Mouse (Mus musculus) lung, adult 2 months (tissue): ENCODE results near the gene Gzmn. TPM values are rescaled to one million over a fixed set of nuclear protein-coding genes. Genes with fewer than 3 reads are reported as not detected.
A peak's percentile ranks its signal among the peaks of the same experiment; 100 is the strongest.
"Not testable (repeated sequence)": the region's sequence is repeated elsewhere in the genome, so short reads cannot be mapped to it uniquely, and the experiment has no call there.

Source experiments
- DNase-seq: peaks from one replicate; pipeline ENCODE4 v3.0.0; 2022
- H3K4me1 ChIP-seq: fragments of 200-500 bp; 2 replicates; pipeline ENCODE4 v1.6.1; 2011; ENCODE audit warnings: low read length; ENCODE audit not compliant: control insufficient read depth, insufficient read depth
- H3K4me3 ChIP-seq: fragments of 200-500 bp; replicated peaks from 2 replicates; pipeline ENCODE3; 2011; ENCODE audit warnings: low read depth, mild to moderate bottlenecking, control low read depth, low read length; ENCODE audit errors: extremely low read depth
- CTCF ChIP-seq: fragments of 200-500 bp; IDR thresholded peaks from 2 replicates; pipeline ENCODE4 v1.5.1; 2011; ENCODE audit warnings: mild to moderate bottlenecking, low read length, control low read depth; ENCODE audit not compliant: insufficient read depth
- POLR2A ChIP-seq: fragments of 200-500 bp; IDR thresholded peaks from 2 replicates; pipeline ENCODE4 v1.6.1; 2011; ENCODE audit warnings: low read depth, mild to moderate bottlenecking, control low read depth, low read length, borderline replicate concordance; ENCODE audit errors: extremely low read depth
- WGBS: fragments of 180-500 bp; shearing (Covaris S2); methylation state at CpG from one replicate; pipeline ENCODE4 v1.1.7; 2018; 5-methylcytosine and 5-hydroxymethylcytosine counted together
- polyA plus RNA-seq: library from polyadenylated mRNA; depleted of rRNA; stranded (reverse); fragments of >200 nt; gene quantifications from 2 replicates; pipeline ENCODE4 v1.2.3, GENCODE M21; 2012; rRNA removed

Gzmn gene
- polyA plus RNA-seq, result not detected in 2 replicates

GRCm38 (mm10) chr14:56174499-56174898 is at the start of gene Gzmn:
Gzmn (minus strand) TSS chr14:56174599.
- 89% methylated on average over 5 of the region's 5 CpGs for WGBS
- H3K4me1 ChIP-seq, result no peaks in the 10 kb centered on the region
- no peak for DNase-seq
- no peak within 1 kb of the TSS for H3K4me3 ChIP-seq
- TF ChIP-seq CTCF, result no peak
- TF ChIP-seq POLR2A, result no peak

- DNase-seq, result no peak
- TF ChIP-seq CTCF, result no peak
- no peak for TF ChIP-seq POLR2A
- WGBS, result 83% methylated on average over 4 of the region's 4 CpGs
- Histone ChIP-seq H3K4me3 (no peak within 1 kb of the TSS), H3K4me1 (no peaks in the 10 kb centered on the region)
Measured at GRCm38 (mm10) chr14:56211317-56211716, 36.9 kb upstream of the Gzmn start, which contains the start of gene Gzmf. Gzmf (minus strand) TSS chr14:56211417.

- DNase-seq, result no peak
- H3K4me3 ChIP-seq, result no peak overlapping the region
- WGBS, result 78% methylated on average over 1 of the region's 1 CpGs
- TF ChIP-seq POLR2A (no peak), CTCF (no peak)
- no peaks in the 10 kb centered on the region for H3K4me1 ChIP-seq
Measured at GRCm38 (mm10) chr14:56205613-56206012, 31.2 kb upstream of the Gzmn start.

- DNase-seq, H3K4me3 ChIP-seq, H3K4me1 ChIP-seq: not testable (repeated sequence)
- TF ChIP-seq CTCF, result peak; percentile 37
- 30% methylated on average over 5 of the region's 5 CpGs for WGBS
Measured at GRCm38 (mm10) chr14:56205021-56205420, 30.6 kb upstream of the Gzmn start.

- DNase-seq, result peak; percentile 50
- Histone ChIP-seq H3K4me1 (no peaks in the 10 kb centered on the region), H3K4me3 (no peak overlapping the region)
- 8% methylated on average over 2 of the region's 2 CpGs for WGBS
- TF ChIP-seq POLR2A (no peak), CTCF (peak; percentile 88)
Measured at GRCm38 (mm10) chr14:56203975-56204374, 29.6 kb upstream of the Gzmn start.

- WGBS, result 57% methylated on average over 6 of the region's 6 CpGs
- H3K4me1 ChIP-seq, result no peaks in the 10 kb centered on the region
- no peak for DNase-seq
- TF ChIP-seq POLR2A, result no peak
- 0 out of 2 replicates have a peak, but pooled peaks have one; percentile 3 for TF ChIP-seq CTCF
- no peak overlapping the region for H3K4me3 ChIP-seq
Measured at GRCm38 (mm10) chr14:56186946-56187345, 12.5 kb upstream of the Gzmn start.

- H3K4me3 ChIP-seq, result no peak overlapping the region
- TF ChIP-seq POLR2A (no peak), CTCF (no peak)
- 64% methylated on average over 5 of the region's 5 CpGs for WGBS
- H3K4me1 ChIP-seq, result no peaks in the 10 kb centered on the region
- DNase-seq, result no peak
Measured at GRCm38 (mm10) chr14:56186521-56186920, 12.1 kb upstream of the Gzmn start.

GRCm38 (mm10) chr14:56177651-56178050 is 3.3 kb upstream of the Gzmn start:
- DNase-seq, result peak; percentile 16
- peak; percentile 55 for TF ChIP-seq CTCF
- H3K4me1 ChIP-seq, H3K4me3 ChIP-seq: not testable (repeated sequence)
- 21% methylated on average over 8 of the region's 8 CpGs for WGBS

- TF ChIP-seq POLR2A (no peak), CTCF (no peak)
- H3K4me3 ChIP-seq, result no peak overlapping the region
- DNase-seq, result no peak
- WGBS, result 92% methylated on average over 6 of the region's 6 CpGs
- no peaks in the 10 kb centered on the region for H3K4me1 ChIP-seq
Measured at GRCm38 (mm10) chr14:56173396-56173795, 1.0 kb downstream of the Gzmn start.

GRCm38 (mm10) chr14:56172744-56173143 is 1.7 kb downstream of the Gzmn start:
- Histone ChIP-seq H3K4me1 (no peaks in the 10 kb centered on the region), H3K4me3 (no peak overlapping the region)
- no peak for TF ChIP-seq POLR2A
- TF ChIP-seq CTCF, result no peak
- DNase-seq, result no peak
- WGBS, result 81% methylated on average over 5 of the region's 5 CpGs
